Mouse (Mus musculus): ENCODE measurements around the gene Neo1.

GRCm38 (mm10) chr9:59070216-59070615 lies 34.0 kb upstream of the Neo1 start:
- TF ChIP-seq POLR2A (IDR thresholded peaks at IDR 0.05; ENCODE audit: control insufficient read depth, low read depth, low read length) (no peak), CTCF (IDR thresholded peaks at IDR 0.05; ENCODE audit: control insufficient read depth, insufficient read depth, insufficient replicate concordance, low read depth, low read length) (no peak)
